Mouse (Mus musculus) liver, embryonic 11.5 days (tissue): ENCODE data around the gene Il27ra. TPM values are rescaled to one million over a fixed set of nuclear protein-coding genes. Genes with fewer than 3 reads are reported as not detected.
A peak's percentile ranks its signal among the peaks of the same experiment; 100 is the strongest.

Source experiments
- ATAC-seq: fragments of 200-750 bp; cut with Nextera tagmentation; replicated peaks from 2 replicates; pipeline ENCODE4 v1.8.0; 2017; ENCODE audit warnings: moderate number of reproducible peaks, mild to moderate bottlenecking, moderate TSS enrichment, moderate library complexity; ENCODE audit not compliant: low FRiP score
- DNase-seq: peaks from one replicate; pipeline ENCODE4 v3.0.0-alpha.2; 2017; ENCODE audit warnings: low spot score
- H3K27ac ChIP-seq: fragments of 300-500 bp; sonication (generic); 2 replicates; pipeline ENCODE4 v1.5.1; 2014; ENCODE audit warnings: mild to moderate bottlenecking, low read depth, low read length, control low read depth
- H3K27me3 ChIP-seq: fragments of 300-500 bp; sonication (generic); replicated peaks from 2 replicates; pipeline ENCODE4 v1.6.1; 2014; ENCODE audit warnings: low read length, mixed read lengths; ENCODE audit not compliant: control insufficient read depth, insufficient read depth
- H3K36me3 ChIP-seq: fragments of 300-500 bp; sonication (generic); 2 replicates; pipeline ENCODE4 v1.6.1; 2014; ENCODE audit warnings: mild to moderate bottlenecking, low read length, moderate library complexity, mixed read lengths; ENCODE audit not compliant: control insufficient read depth, insufficient read depth
- H3K4me1 ChIP-seq: fragments of 300-500 bp; sonication (generic); replicated peaks from 2 replicates; pipeline ENCODE4 v1.6.1; 2014; ENCODE audit warnings: low read length, mixed read lengths; ENCODE audit not compliant: control insufficient read depth, insufficient read depth
- H3K4me2 ChIP-seq: fragments of 300-500 bp; sonication (generic); 2 replicates; pipeline ENCODE4 v1.6.1; 2014; ENCODE audit warnings: mild to moderate bottlenecking, control low read depth, moderate library complexity
- H3K4me3 ChIP-seq: fragments of 300-500 bp; sonication (generic); 2 replicates; pipeline ENCODE4 v1.5.1; 2014; ENCODE audit warnings: low read depth, low read length, control low read depth
- H3K9ac ChIP-seq: fragments of 300-500 bp; sonication (generic); 2 replicates; pipeline ENCODE4 v1.6.1; 2014; ENCODE audit warnings: low read depth, low read length, control low read depth
- H3K9me3 ChIP-seq: fragments of 300-500 bp; sonication (generic); 2 replicates; pipeline ENCODE4 v1.6.1; 2016; ENCODE audit warnings: low read length, inconsistent platforms, mixed read lengths; ENCODE audit not compliant: control insufficient read depth
- WGBS: fragments of 180-500 bp; shearing (Covaris S2); extraction: QIAGEN DNeasy Blood & Tissue Kit; methylation state at CpG from one replicate; pipeline ENCODE4 v1.1.7; 2014; 5-methylcytosine and 5-hydroxymethylcytosine counted together
- polyA plus RNA-seq: library from polyadenylated mRNA; unstranded; fragments of >200 nt; fragmentation: Nextera tagmentation; extraction: Ambion mirVana; gene quantifications from 2 replicates; pipeline ENCODE4 v1.2.1, GENCODE M21; 2014

The Il27ra gene
- polyA plus RNA-seq, 1 experiment from 2014 or later = 3.1 TPM

DNA sequence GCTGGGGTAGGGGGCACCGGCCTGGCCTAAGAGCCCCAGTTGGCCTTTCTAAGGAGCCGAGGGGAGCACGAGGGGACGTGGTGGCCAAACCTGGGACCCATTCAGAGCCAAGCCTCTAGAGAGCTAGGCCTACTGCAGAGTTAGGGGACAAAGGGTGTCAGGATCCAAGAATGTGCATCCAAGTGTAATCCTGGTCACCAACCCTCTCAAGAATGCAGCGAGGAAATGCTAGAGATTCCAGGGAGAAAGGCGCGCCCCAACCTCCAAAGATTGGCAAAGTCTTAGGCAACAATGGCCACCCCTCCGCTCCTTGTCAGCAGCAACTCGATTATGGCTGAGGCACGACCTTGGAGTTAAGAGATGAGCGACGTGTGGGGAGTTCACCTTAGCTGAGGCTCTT lies 20.8 kb downstream of the Il27ra start:
- Histone ChIP-seq H3K36me3 (no peaks in the 10 kb centered on the region), H3K9ac (no peak overlapping the region), H3K4me1 (peaks cover 19% of the 10 kb centered on the region), H3K9me3 (no peaks in the 10 kb centered on the region), H3K4me3 (no peak overlapping the region), H3K27me3 (peaks cover 41% of the 10 kb centered on the region), H3K4me2 (peak overlapping the region; percentile 37), H3K27ac (no peak overlapping the region)
- DNase-seq (no peak), ATAC-seq (no peak)
- WGBS = 45% methylated on average over 12 of the region's 12 CpGs

DNA sequence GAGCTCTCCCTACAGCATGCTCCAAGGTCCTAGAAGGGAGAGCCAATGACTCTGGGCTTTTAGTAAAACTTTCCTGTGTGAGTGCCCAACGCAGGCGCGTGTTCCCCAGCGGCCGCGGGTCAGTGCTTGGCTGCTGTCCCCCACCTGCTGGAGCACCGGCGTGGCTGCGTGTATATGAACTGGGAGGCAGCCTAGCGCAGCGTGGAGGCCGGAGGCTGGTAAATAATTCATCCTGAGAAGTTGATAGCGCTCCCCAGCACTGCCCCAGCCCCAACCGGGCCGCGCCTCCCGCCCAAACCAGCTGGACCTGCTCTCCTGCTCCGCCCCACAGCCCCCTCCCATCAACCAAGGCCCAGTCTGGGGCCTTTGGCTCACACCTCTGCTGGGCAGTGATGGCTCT lies 21.3 kb downstream of the Il27ra start, which contains the start of gene Palm3:
Gene Palm3 (plus strand): TSS at position 376 of the 400 bp plus-strand sequence.
- DNase-seq (no peak), ATAC-seq (no peak)
- H3K9me3 ChIP-seq = 0 out of 2 replicates have a peak, but pooled peaks cover under 1% of the 10 kb centered on the region
- peaks cover 36% of the 10 kb centered on the region for H3K27me3 ChIP-seq
- WGBS = 19% methylated on average over 18 of the region's 18 CpGs
- H3K4me3 ChIP-seq = no peak within 1 kb of the TSS
- peaks cover 16% of the 10 kb centered on the region for H3K4me1 ChIP-seq
- H3K36me3 ChIP-seq = no peaks in the 10 kb centered on the region
- no peak within 1 kb of the TSS for H3K9ac ChIP-seq
- no peak within 1 kb of the TSS for H3K27ac ChIP-seq
- H3K4me2 ChIP-seq = peak within 1 kb of the TSS; percentile 37

DNA sequence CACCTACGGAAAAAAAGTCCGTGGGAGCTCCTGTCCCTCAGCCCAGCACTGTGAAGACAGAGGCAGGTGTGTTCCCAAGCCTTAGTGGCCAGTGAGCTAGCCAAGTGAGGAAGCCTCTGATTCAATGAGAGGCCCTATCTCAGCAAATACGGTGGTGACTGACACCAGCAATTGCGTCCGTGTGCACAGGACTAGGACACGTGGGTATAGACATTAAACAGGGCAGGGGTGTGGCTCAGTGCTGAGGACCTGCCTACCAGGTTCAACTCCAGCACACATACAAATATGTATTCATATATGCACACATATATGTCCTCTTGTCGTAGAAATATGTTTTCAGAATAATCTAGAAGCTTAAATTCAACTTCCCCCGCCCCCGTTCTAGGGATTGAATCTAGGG lies 22.7 kb downstream of the Il27ra start:
- H3K4me3 ChIP-seq = no peak overlapping the region
- 74% methylated on average over 9 of the region's 9 CpGs for WGBS

DNA sequence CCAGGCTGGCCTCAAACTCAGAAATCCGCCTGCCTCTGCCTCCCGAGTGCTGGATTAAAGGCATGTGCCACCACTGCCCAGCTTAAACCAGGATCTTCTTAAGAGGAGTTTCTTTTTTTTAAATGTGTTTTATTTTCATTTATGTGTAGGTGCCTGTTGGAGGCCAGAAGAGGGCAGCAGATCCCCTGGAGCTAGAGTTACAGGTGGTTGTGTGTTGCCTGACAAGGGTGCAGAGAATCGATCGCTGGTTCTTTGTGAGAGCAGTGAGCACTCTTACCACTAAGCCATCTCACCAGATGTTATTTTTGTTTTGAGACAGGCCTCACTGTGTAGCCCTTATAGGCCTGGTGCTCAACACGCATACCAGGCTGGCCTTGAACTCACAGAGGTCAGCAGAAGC lies 26.6 kb downstream of the Il27ra start:
- no peak overlapping the region for H3K9ac ChIP-seq
- DNase-seq (no peak), ATAC-seq (no peak)
- 90% methylated on average over 5 of the region's 5 CpGs for WGBS
- no peaks in the 10 kb centered on the region for H3K36me3 ChIP-seq
- H3K27me3 ChIP-seq = peaks cover 40% of the 10 kb centered on the region
- peaks cover 8% of the 10 kb centered on the region for H3K4me1 ChIP-seq
- 0 out of 2 replicates have a peak, but pooled peaks cover 2% of the 10 kb centered on the region for H3K9me3 ChIP-seq
- no peak overlapping the region for H3K4me2 ChIP-seq
- H3K27ac ChIP-seq = no peak overlapping the region
- H3K4me3 ChIP-seq = no peak overlapping the region

More for the DNA sequence above, 22.7 kb downstream of the Il27ra start:
- Histone ChIP-seq H3K9me3 (0 out of 2 replicates have a peak, but pooled peaks cover 2% of the 10 kb centered on the region), H3K9ac (no peak overlapping the region), H3K27ac (no peak overlapping the region), H3K4me2 (no peak overlapping the region), H3K36me3 (no peaks in the 10 kb centered on the region), H3K4me1 (peaks cover 12% of the 10 kb centered on the region), H3K27me3 (peaks cover 23% of the 10 kb centered on the region)
- no peak for DNase-seq
- ATAC-seq = no peak

DNA sequence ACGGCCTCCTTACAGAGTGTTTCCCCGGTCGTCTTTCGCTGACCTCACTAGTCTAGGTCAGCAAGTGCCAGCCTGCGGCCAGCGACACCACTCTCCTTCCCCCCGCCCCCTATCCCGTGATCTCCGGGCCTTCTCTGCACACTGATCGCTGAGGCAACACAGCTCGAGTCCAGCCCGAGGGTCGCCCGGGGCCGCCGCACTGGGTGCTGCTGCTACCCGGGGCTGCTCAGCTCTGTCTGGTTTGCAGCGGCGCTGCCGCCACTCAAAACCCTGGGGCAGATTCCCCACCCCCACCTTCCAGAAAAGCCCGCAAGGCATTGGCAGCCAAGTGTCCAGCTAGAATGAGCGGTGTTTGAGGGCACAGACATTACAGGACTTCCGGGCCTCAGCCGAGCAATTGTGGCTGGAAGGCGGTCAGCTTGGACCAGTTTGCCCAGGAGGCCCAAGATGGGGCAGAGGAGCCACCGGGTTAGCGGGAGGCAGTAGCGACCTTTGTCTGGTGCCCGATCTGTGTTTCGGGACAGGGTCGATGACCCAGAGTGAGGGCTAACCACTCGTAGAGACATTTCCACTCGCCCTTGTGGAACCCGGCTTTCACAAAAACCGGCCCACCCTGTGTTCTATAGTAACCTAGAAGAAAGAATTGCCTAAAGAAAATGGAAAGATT lies 29.8 kb downstream of the Il27ra start:
- H3K4me1 ChIP-seq = peaks cover 8% of the 10 kb centered on the region
- ATAC-seq (no peak), DNase-seq (no peak)
- H3K36me3 ChIP-seq = no peaks in the 10 kb centered on the region
- H3K27me3 ChIP-seq = peaks cover 46% of the 10 kb centered on the region
- no peak overlapping the region for H3K9ac ChIP-seq
- 0 out of 2 replicates have a peak, but pooled peaks cover 2% of the 10 kb centered on the region for H3K9me3 ChIP-seq
- H3K4me3 ChIP-seq = peak overlapping the region; percentile 57
- 11% methylated on average over 35 of the region's 35 CpGs for WGBS
- H3K27ac ChIP-seq = no peak overlapping the region
- H3K4me2 ChIP-seq = peak overlapping the region; percentile 71

DNA sequence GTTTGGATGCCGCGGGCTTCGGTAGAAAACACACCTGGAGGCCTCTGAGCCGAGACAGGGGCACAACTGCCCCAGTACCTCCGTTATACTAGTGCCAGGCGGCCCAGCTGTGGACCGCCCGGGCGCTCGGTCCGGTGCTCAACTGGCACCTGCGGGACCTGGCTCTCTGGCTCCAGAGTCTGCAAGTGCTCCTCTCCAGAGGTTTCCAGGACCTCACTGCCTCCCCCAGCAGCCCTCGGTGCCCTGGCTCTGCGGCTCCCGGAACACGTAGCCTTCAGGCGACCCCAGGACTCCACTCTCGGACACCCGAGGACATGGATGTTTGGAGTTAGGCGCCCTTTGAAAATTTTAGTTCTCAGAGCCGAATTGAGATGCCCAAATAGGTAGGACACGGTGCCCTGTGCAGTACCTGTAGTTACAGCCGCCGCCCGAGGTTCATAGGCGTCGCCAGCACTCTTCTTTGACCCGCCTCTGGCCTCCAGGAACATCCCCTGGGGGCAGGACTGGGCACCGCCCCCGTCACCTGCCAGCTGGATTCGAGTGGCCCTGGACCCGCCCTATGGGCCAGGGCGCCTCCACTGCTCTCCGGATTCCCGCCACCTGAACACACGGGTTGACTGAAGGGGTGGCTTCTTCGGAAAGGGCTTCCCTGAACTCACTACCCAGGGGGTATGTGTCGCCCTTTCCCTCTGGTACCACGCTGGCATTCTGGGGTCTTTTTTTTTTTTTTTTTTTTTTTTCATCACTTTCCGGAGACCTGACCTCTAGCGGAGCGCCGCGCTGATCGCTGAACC lies 30.5 kb downstream of the Il27ra start, which contains the start of gene 2210011C24Rik:
Gene 2210011C24Rik (minus strand): TSS at position 467 of the 794 bp plus-strand sequence.
- no peak for DNase-seq
- Histone ChIP-seq H3K4me1 (peaks cover 8% of the 10 kb centered on the region), H3K27me3 (peaks cover 46% of the 10 kb centered on the region), H3K36me3 (no peaks in the 10 kb centered on the region), H3K27ac (no peak within 1 kb of the TSS), H3K9ac (no peak within 1 kb of the TSS), H3K4me3 (peak within 1 kb of the TSS; percentile 57), H3K9me3 (0 out of 2 replicates have a peak, but pooled peaks cover 2% of the 10 kb centered on the region), H3K4me2 (peak within 1 kb of the TSS; percentile 71)
- WGBS = 3% methylated on average over 45 of the region's 45 CpGs
- no peak for ATAC-seq

DNA sequence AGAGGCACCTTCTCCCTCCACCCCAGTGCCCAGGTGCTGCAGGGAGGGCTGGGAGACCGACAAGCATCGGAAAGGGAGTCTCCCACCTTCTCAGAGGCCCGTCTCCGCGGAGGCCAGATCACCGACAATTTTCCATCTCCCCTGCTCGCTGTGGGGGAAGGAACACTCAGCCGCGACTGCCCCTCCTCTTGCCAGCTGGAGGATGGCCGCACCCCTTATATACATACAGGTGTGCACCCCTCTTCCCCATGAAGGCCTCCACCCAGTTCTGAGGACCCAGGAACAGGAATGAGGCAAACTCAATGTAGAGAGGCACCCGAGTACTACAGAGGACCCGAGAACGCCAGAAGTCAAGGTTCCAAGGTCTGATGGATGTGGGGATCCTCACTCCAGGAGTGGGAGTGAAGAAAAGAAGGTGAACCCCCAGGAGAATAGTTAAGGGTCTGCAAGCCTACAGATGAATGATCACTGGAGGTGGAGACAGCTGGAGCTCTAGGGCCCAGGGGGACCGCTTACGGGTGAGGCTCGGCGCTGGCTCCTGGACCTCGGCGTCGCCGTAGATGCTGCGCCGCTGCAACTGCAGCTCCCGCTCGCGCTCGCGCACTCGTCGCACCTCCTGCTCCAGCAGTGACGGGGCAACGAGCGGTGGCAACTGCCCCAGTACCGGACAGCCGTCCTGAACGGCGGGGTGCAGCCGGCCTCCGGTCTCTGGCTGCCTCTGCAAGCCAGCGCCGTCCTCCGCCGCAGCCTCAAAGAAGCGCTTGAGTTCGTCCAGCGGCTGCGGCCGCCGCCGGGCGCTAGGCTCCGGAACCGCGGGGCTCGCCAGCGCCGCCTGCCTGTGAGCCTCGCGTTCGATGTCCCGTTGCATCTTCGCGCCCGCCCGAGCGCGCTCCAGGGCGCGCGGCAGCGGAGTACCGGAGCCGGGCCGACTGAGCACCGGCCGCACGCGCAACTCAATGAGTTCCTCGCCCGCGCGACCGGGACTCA lies 31.5 kb downstream of the Il27ra start:
- WGBS = 2% methylated on average over 83 of the region's 83 CpGs
- Histone ChIP-seq H3K4me3 (peak overlapping the region; percentile 57), H3K27me3 (peaks cover 46% of the 10 kb centered on the region), H3K27ac (no peak overlapping the region), H3K4me1 (peaks cover 8% of the 10 kb centered on the region), H3K4me2 (peak overlapping the region; percentile 71), H3K9me3 (0 out of 2 replicates have a peak, but pooled peaks cover under 1% of the 10 kb centered on the region), H3K9ac (no peak overlapping the region), H3K36me3 (no peaks in the 10 kb centered on the region)
- peak; percentile 71 for DNase-seq
- ATAC-seq = peak; percentile 57; the same call in 1 of the 2 replicates

DNA sequence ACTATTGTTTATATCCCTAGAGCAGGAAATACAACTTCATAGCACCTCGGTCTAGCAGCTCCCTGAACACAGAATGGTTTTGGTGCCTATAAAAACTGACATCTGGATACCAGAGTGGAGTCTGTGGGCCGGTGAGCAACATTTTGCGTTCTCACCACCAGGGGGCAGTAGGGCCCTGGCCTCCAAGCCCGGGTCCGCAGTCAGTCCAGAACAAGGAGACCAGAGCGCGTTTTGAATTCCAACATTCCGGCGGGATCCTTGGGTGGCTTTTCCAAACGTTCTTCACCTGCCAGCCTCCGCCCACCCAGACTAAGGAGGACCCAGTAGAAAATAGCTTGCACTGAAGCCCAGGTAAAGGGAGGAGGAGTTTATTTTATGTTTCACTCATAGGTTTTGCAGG lies 32.5 kb downstream of the Il27ra start:
- Histone ChIP-seq H3K4me1 (peaks cover 11% of the 10 kb centered on the region), H3K9ac (no peak overlapping the region), H3K36me3 (no peaks in the 10 kb centered on the region), H3K27ac (no peak overlapping the region), H3K27me3 (peaks cover 46% of the 10 kb centered on the region), H3K4me2 (no peak overlapping the region), H3K4me3 (0 out of 2 replicates have a peak overlapping the region, but pooled peaks have one; percentile 6), H3K9me3 (no peaks in the 10 kb centered on the region)
- DNase-seq (peak; percentile 81), ATAC-seq (peak; percentile 60)
- whole genome bisulfite sequencing = under 1% methylated on average over 11 of the region's 11 CpGs
